Mouse (Mus musculus): ENCODE data around the gene Sun3. TPM values are rescaled to one million over a fixed set of nuclear protein-coding genes. Genes with fewer than 3 reads are reported as not detected.

Gene Sun3
- polyA plus RNA-seq, 1 experiment from 2014 or later, result 0.47 TPM

GRCm38 (mm10) chr11:9024782-9025181 is 24.0 kb downstream of the Sun3 start:
- no peaks in the 10 kb centered on the region for H3K36me3 ChIP-seq
- H3K9me3 ChIP-seq, result no peaks in the 10 kb centered on the region
- no peak overlapping the region for H3K4me2 ChIP-seq
- H3K27me3 ChIP-seq, result no peaks in the 10 kb centered on the region
- 85% methylated on average over 7 of the region's 7 CpGs for WGBS
- ATAC-seq (ENCODE audit: low FRiP score, low read depth), result no peak
- no peaks in the 10 kb centered on the region for H3K4me1 ChIP-seq (replicated peaks)
- H3K4me3 ChIP-seq, result no peak overlapping the region
- no peak overlapping the region for H3K9ac ChIP-seq
- H3K27ac ChIP-seq (replicated peaks), result no peak overlapping the region

GRCm38 (mm10) chr11:9020207-9020606 is 28.6 kb downstream of the Sun3 start:
- H3K9ac ChIP-seq, result no peak overlapping the region
- H3K4me2 ChIP-seq, result no peak overlapping the region
- no peaks in the 10 kb centered on the region for H3K4me1 ChIP-seq (replicated peaks)
- no peaks in the 10 kb centered on the region for H3K36me3 ChIP-seq
- H3K9me3 ChIP-seq, result no peaks in the 10 kb centered on the region
- H3K4me3 ChIP-seq, result no peak overlapping the region
- H3K27me3 ChIP-seq, result no peaks in the 10 kb centered on the region
- no peak for ATAC-seq (ENCODE audit: low FRiP score, low read depth)
- no peak overlapping the region for H3K27ac ChIP-seq (replicated peaks)
- WGBS, result 97% methylated on average over 5 of the region's 5 CpGs

- H3K27me3 ChIP-seq, result no peaks in the 10 kb centered on the region
- H3K36me3 ChIP-seq, result no peaks in the 10 kb centered on the region
- ATAC-seq (ENCODE audit: low FRiP score, low read depth), result no peak
- H3K9ac ChIP-seq, result no peak overlapping the region
- H3K4me1 ChIP-seq (replicated peaks), result no peaks in the 10 kb centered on the region
- no peak overlapping the region for H3K27ac ChIP-seq (replicated peaks)
- WGBS, result 77% methylated on average over 6 of the region's 6 CpGs
- H3K9me3 ChIP-seq, result no peaks in the 10 kb centered on the region
- H3K4me3 ChIP-seq, result no peak overlapping the region
- no peak overlapping the region for H3K4me2 ChIP-seq
Measured at GRCm38 (mm10) chr11:9018491-9019267, 30.1 kb downstream of the Sun3 start.

- Histone ChIP-seq H3K9ac (no peak overlapping the region), H3K36me3 (no peaks in the 10 kb centered on the region), H3K4me2 (no peak overlapping the region), H3K27me3 (no peaks in the 10 kb centered on the region), H3K4me1 (replicated peaks) (peaks cover 7% of the 10 kb centered on the region), H3K4me3 (no peak overlapping the region), H3K9me3 (no peaks in the 10 kb centered on the region), H3K27ac (replicated peaks) (no peak overlapping the region)
- ATAC-seq (ENCODE audit: low FRiP score, low read depth), result no peak
- 72% methylated on average over 3 of the region's 3 CpGs for WGBS
Measured at GRCm38 (mm10) chr11:9014740-9015139, 34.1 kb downstream of the Sun3 start.

GRCm38 (mm10) chr11:9011348-9011747 is 37.4 kb downstream of the Sun3 start:
- peaks cover 10% of the 10 kb centered on the region for H3K4me1 ChIP-seq (replicated peaks)
- peak overlapping the region; percentile 70 for H3K4me2 ChIP-seq
- H3K36me3 ChIP-seq, result no peaks in the 10 kb centered on the region
- ATAC-seq (ENCODE audit: low FRiP score, low read depth), result no peak
- 3% methylated on average over 3 of the region's 3 CpGs for WGBS
- no peaks in the 10 kb centered on the region for H3K27me3 ChIP-seq
- peak overlapping the region; percentile 71 for H3K4me3 ChIP-seq
- peak overlapping the region; percentile 79 for H3K27ac ChIP-seq (replicated peaks)
- peak overlapping the region; percentile 62 for H3K9ac ChIP-seq
- no peaks in the 10 kb centered on the region for H3K9me3 ChIP-seq

GRCm38 (mm10) chr11:9010853-9011339 is 37.9 kb downstream of the Sun3 start, which contains the start of gene Hus1:
Gene Hus1 (minus strand): TSS chr11:9011191.
- no peaks in the 10 kb centered on the region for H3K36me3 ChIP-seq
- WGBS, result under 1% methylated on average over 43 of the region's 43 CpGs
- peak within 1 kb of the TSS; percentile 71 for H3K4me3 ChIP-seq
- peak within 1 kb of the TSS; percentile 70 for H3K4me2 ChIP-seq
- peaks cover 10% of the 10 kb centered on the region for H3K4me1 ChIP-seq (replicated peaks)
- H3K9ac ChIP-seq, result peak within 1 kb of the TSS; percentile 62
- peak within 1 kb of the TSS; percentile 79 for H3K27ac ChIP-seq (replicated peaks)
- H3K27me3 ChIP-seq, result no peaks in the 10 kb centered on the region
- ATAC-seq (ENCODE audit: low FRiP score, low read depth), result peak; percentile 95
- H3K9me3 ChIP-seq, result no peaks in the 10 kb centered on the region

GRCm38 (mm10) chr11:9010416-9010815 is 38.4 kb downstream of the Sun3 start:
- peak; percentile 78 for ATAC-seq (ENCODE audit: low FRiP score, low read depth)
- Histone ChIP-seq H3K4me3 (peak overlapping the region; percentile 71), H3K4me2 (peak overlapping the region; percentile 70), H3K27ac (replicated peaks) (peak overlapping the region; percentile 79), H3K36me3 (0 out of 2 replicates have a peak, but pooled peaks cover 3% of the 10 kb centered on the region), H3K4me1 (replicated peaks) (peaks cover 10% of the 10 kb centered on the region), H3K27me3 (no peaks in the 10 kb centered on the region), H3K9ac (peak overlapping the region; percentile 62), H3K9me3 (no peaks in the 10 kb centered on the region)
- WGBS, result under 1% methylated on average over 7 of the region's 7 CpGs

- Histone ChIP-seq H3K27me3 (no peaks in the 10 kb centered on the region), H3K27ac (replicated peaks) (no peak overlapping the region)
- WGBS, result 96% methylated on average over 5 of the region's 5 CpGs
Measured at GRCm38 (mm10) chr11:9008761-9009160, 40.0 kb downstream of the Sun3 start.

GRCm38 (mm10) chr11:8988084-8988483 is 60.7 kb downstream of the Sun3 start:
- no peaks in the 10 kb centered on the region for H3K4me1 ChIP-seq (replicated peaks)
- peaks cover 16% of the 10 kb centered on the region for H3K36me3 ChIP-seq
- H3K4me2 ChIP-seq, result no peak overlapping the region
- WGBS, result 72% methylated on average over 4 of the region's 4 CpGs
- no peaks in the 10 kb centered on the region for H3K27me3 ChIP-seq
- no peak overlapping the region for H3K27ac ChIP-seq (replicated peaks)
- no peak overlapping the region for H3K4me3 ChIP-seq
- no peak overlapping the region for H3K9ac ChIP-seq
- ATAC-seq (ENCODE audit: low FRiP score, low read depth), result no peak
- no peaks in the 10 kb centered on the region for H3K9me3 ChIP-seq

More at GRCm38 (mm10) chr11:9008761-9009160, 40.0 kb downstream of the Sun3 start:
- H3K4me1 ChIP-seq (replicated peaks), result peaks cover 10% of the 10 kb centered on the region
- no peaks in the 10 kb centered on the region for H3K9me3 ChIP-seq
- no peak overlapping the region for H3K9ac ChIP-seq
- no peak overlapping the region for H3K4me2 ChIP-seq
- no peak overlapping the region for H3K4me3 ChIP-seq
- H3K36me3 ChIP-seq, result peaks cover 10% of the 10 kb centered on the region
- ATAC-seq (ENCODE audit: low FRiP score, low read depth), result no peak

GRCm38 (mm10) chr11:8986058-8986457 is 62.7 kb downstream of the Sun3 start:
- no peak overlapping the region for H3K4me2 ChIP-seq
- no peaks in the 10 kb centered on the region for H3K27me3 ChIP-seq
- H3K4me3 ChIP-seq, result no peak overlapping the region
- no peak for ATAC-seq (ENCODE audit: low FRiP score, low read depth)
- no peak overlapping the region for H3K9ac ChIP-seq
- peaks cover 2% of the 10 kb centered on the region; the same call in 1 of the 2 replicates for H3K36me3 ChIP-seq
- H3K4me1 ChIP-seq (replicated peaks), result no peaks in the 10 kb centered on the region
- no peak overlapping the region for H3K27ac ChIP-seq (replicated peaks)
- H3K9me3 ChIP-seq, result no peaks in the 10 kb centered on the region

GRCm38 (mm10) chr11:8983237-8983861 is 65.4 kb downstream of the Sun3 start:
- peak; percentile 45; the same call in 1 of the 2 replicates for ATAC-seq (ENCODE audit: low FRiP score, low read depth)

GRCm38 (mm10) chr11:8978154-8978553 is 70.6 kb downstream of the Sun3 start:
- H3K4me3 ChIP-seq, result no peak overlapping the region
- no peaks in the 10 kb centered on the region for H3K9me3 ChIP-seq
- H3K27me3 ChIP-seq, result no peaks in the 10 kb centered on the region
- no peak overlapping the region for H3K27ac ChIP-seq (replicated peaks)
- no peaks in the 10 kb centered on the region for H3K36me3 ChIP-seq
- H3K4me1 ChIP-seq (replicated peaks), result no peaks in the 10 kb centered on the region
- no peak for ATAC-seq (ENCODE audit: low FRiP score, low read depth)
- no peak overlapping the region for H3K9ac ChIP-seq
- 88% methylated on average over 4 of the region's 4 CpGs for WGBS
- H3K4me2 ChIP-seq, result no peak overlapping the region

More at GRCm38 (mm10) chr11:8983237-8983861, 65.4 kb downstream of the Sun3 start:
- H3K4me1 ChIP-seq (replicated peaks), result no peaks in the 10 kb centered on the region
- no peaks in the 10 kb centered on the region for H3K9me3 ChIP-seq
- H3K36me3 ChIP-seq, result no peaks in the 10 kb centered on the region
- no peak overlapping the region for H3K4me3 ChIP-seq
- H3K27ac ChIP-seq (replicated peaks), result no peak overlapping the region
- no peaks in the 10 kb centered on the region for H3K27me3 ChIP-seq
- no peak overlapping the region for H3K4me2 ChIP-seq
- WGBS, result 41% methylated on average over 6 of the region's 6 CpGs
- H3K9ac ChIP-seq, result no peak overlapping the region

Data from hindbrain, embryonic 15.5 days (tissue).